Mouse (Mus musculus) adrenal gland (tissue): Measurements from ENCODE around the gene Cspg4.
"Not testable (repeated sequence)": the region's sequence is repeated elsewhere in the genome, so short reads cannot be mapped to it uniquely, and the experiment has no call there.

Experiments
- intact Hi-C: fragments of 180-260 bp; cut with DNase I; formaldehyde crosslinking; loops from one replicate; pipeline ENCODE4 v1.15.1; 2025

Gene Cspg4

GRCm38 (mm10) chr9:56889817-56890216 lies 25.0 kb downstream of the Cspg4 start:
- intact Hi-C loops = loop anchor here (1.0 to 10.0 kb wide), 4 partner anchors 47 to 335 kb away; no protein-coding TSS in a partner anchor

GRCm38 (mm10) chr9:56890522-56891250 lies 25.9 kb downstream of the Cspg4 start:
- intact Hi-C loops = loop anchor here (10.0 kb wide), 2 partner anchors 54 to 334 kb away; no protein-coding TSS in a partner anchor

- intact Hi-C loops = loop anchor here (10.0 kb wide), 2 partner anchors 53 to 333 kb away; no protein-coding TSS in a partner anchor
Measured at GRCm38 (mm10) chr9:56891517-56892011, 26.7 kb downstream of the Cspg4 start.

GRCm38 (mm10) chr9:56892111-56892510 lies 27.3 kb downstream of the Cspg4 start:
- intact Hi-C loops = loop anchor here (10.0 kb wide), 2 partner anchors 53 to 333 kb away; no protein-coding TSS in a partner anchor

- intact Hi-C loops = loop anchor here (10.0 kb wide), 2 partner anchors 51 to 331 kb away; no protein-coding TSS in a partner anchor
Measured at GRCm38 (mm10) chr9:56893313-56893712, 28.5 kb downstream of the Cspg4 start.

- intact Hi-C loops = loop anchor here (10.0 kb wide), 2 partner anchors 51 to 331 kb away; no protein-coding TSS in a partner anchor
Measured at GRCm38 (mm10) chr9:56894006-56894405, 29.2 kb downstream of the Cspg4 start.

GRCm38 (mm10) chr9:56896779-56897178 lies 31.9 kb downstream of the Cspg4 start:
- intact Hi-C loops = loop anchor here (10.0 kb wide), 2 partner anchors 48 to 328 kb away; no protein-coding TSS in a partner anchor

- intact Hi-C loops = loop anchor here (10.0 kb wide), 2 partner anchors 45 to 325 kb away; no protein-coding TSS in a partner anchor
Measured at GRCm38 (mm10) chr9:56899409-56899808, 34.6 kb downstream of the Cspg4 start.

GRCm38 (mm10) chr9:56900060-56900459 lies 35.2 kb downstream of the Cspg4 start:
- intact Hi-C loops = no loop called here

GRCm38 (mm10) chr9:56900571-56900970 lies 35.7 kb downstream of the Cspg4 start:
- intact Hi-C loops = no loop called here

- intact Hi-C loops = no loop called here
Measured at GRCm38 (mm10) chr9:56901187-56901586, 36.4 kb downstream of the Cspg4 start.

GRCm38 (mm10) chr9:56903662-56904061 lies 38.8 kb downstream of the Cspg4 start:
- intact Hi-C loops = no loop called here

- intact Hi-C loops = no loop called here
Measured at GRCm38 (mm10) chr9:56907549-56907948, 42.7 kb downstream of the Cspg4 start.

- intact Hi-C loops = not testable (repeated sequence)
Measured at GRCm38 (mm10) chr9:56909991-56910390, 45.2 kb downstream of the Cspg4 start.

GRCm38 (mm10) chr9:56911017-56911416 lies 46.2 kb downstream of the Cspg4 start:
- intact Hi-C loops = no loop called here

GRCm38 (mm10) chr9:56913991-56914390 lies 49.2 kb downstream of the Cspg4 start:
- intact Hi-C loops = no loop called here

GRCm38 (mm10) chr9:56915116-56915515 lies 50.3 kb downstream of the Cspg4 start:
- intact Hi-C loops = no loop called here

- intact Hi-C loops = no loop called here
Measured at GRCm38 (mm10) chr9:56915695-56916410, 51.0 kb downstream of the Cspg4 start.

GRCm38 (mm10) chr9:56917131-56917530 lies 52.3 kb downstream of the Cspg4 start:
- intact Hi-C loops = no loop called here

- intact Hi-C loops = no loop called here
Measured at GRCm38 (mm10) chr9:56918466-56918865, 53.6 kb downstream of the Cspg4 start.

- intact Hi-C loops = no loop called here
Measured at GRCm38 (mm10) chr9:56922746-56923145, 57.9 kb downstream of the Cspg4 start.
